Mouse (Mus musculus): ENCODE results near the gene Camta1.

DNA sequence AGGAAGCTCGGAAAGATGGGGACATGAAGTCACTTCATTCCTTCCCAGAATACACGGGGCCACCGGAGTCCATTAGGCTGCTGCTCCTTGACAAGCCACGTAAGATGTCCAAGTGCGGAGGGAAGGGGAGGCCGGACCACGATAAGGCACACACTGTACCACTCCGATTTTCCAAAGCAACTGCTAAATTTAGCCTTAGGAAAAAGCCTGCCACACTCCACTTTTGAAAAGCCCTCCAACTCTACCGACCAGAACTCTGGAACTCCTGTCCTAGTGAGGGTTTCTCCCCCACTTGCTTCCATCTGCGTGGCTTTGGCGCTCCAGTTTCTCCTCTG is 764.6 kb downstream of the Camta1 start:
- TF ChIP-seq CTCF (IDR thresholded peaks at IDR 0.05; ENCODE audit: borderline replicate concordance, control insufficient read depth, extremely low read depth, insufficient read depth, low read length, poor library complexity) (no peak), POLR2A (IDR thresholded peaks at IDR 0.05; ENCODE audit: control insufficient read depth, extremely low read depth, insufficient read depth, low read length, poor library complexity) (no peak)
